Mouse (Mus musculus): ENCODE data around the gene Foxq1. TPM values are rescaled to one million over a fixed set of nuclear protein-coding genes. Genes with fewer than 3 reads are reported as not detected.

Gene Foxq1
- total and polyA plus RNA-seq, 3 experiments = 0.07 to 0.16 (median 0.13) TPM

GRCm38 (mm10) chr13:31547610-31548009 is 8.3 kb upstream of the Foxq1 start:
- intact Hi-C loops (cut with DNase I) = no loop called here
- TF ChIP-seq CTCF (IDR thresholded peaks at IDR 0.05) (no peak), POLR2A (IDR thresholded peaks at IDR 0.05; ENCODE audit: insufficient read depth, low read depth, low read length) (no peak), EP300 (IDR thresholded peaks at IDR 0.05; ENCODE audit: insufficient read depth, low read depth, low read length) (no peak)
- Histone ChIP-seq H3K4me1 (ENCODE audit: control insufficient read depth, insufficient read depth, low read length) (no peaks in the 10 kb centered on the region), H3K4me3 (no peak overlapping the region), H3K9ac (ENCODE audit: low read depth, low read length) (no peak overlapping the region), H3K36me3 (ENCODE audit: control insufficient read depth, insufficient read depth, low read length) (no peaks in the 10 kb centered on the region), H3K79me2 (replicated peaks; ENCODE audit: control insufficient read depth, insufficient read depth, low read length) (no peaks in the 10 kb centered on the region), H3K27me3 (ENCODE audit: control insufficient read depth, insufficient read depth, low read length) (no peaks in the 10 kb centered on the region), H3K27ac (no peak overlapping the region)
- no peak for DNase-seq
- 90% methylated on average over 9 of the region's 9 CpGs for WGBS

DNA sequence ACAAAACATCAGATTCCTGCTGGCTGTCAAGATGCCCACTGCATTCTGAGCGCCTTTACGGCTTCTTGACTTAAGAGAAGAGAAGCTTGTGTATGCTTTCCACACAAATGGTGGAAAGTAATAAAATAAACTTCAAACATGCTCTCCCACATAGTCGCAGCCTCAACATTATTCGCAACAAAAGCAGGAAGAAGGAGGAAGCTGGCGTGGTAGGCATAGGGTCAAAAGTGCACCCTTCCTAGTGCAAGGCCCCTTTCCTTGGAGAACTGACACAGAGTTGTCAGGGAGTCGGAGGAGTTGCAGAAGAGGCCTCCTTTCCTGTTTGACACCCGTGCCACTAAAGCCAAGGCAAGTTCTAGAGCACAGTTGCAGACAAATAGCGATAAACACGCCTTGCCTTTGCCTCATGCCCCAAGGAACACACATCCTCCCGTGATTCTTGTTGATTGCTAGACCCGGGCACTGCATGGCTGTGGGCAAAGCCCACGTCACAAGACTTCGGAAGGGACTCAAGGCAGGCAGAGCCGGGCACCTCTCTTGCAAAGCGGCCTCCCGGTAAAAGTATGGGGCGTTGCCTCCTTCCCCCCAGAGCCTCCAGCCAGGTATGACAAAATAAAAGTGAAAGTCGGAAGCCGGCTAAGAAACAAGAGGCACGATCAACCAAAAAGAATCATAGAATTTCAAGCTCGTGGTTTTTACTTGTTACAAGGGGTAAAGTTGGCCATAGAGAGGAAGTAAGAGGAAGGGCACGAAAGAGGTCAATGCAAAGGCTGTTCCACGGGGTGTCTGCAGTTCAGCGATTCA is 1.2 kb downstream of the Foxq1 start:
- Histone ChIP-seq H3K36me3 (ENCODE audit: control insufficient read depth, insufficient read depth, low read length) (no peaks in the 10 kb centered on the region), H3K4me1 (ENCODE audit: control insufficient read depth, insufficient read depth, low read length) (no peaks in the 10 kb centered on the region), H3K9ac (ENCODE audit: low read depth, low read length) (no peak overlapping the region), H3K4me3 (peak overlapping the region; percentile 55), H3K79me2 (replicated peaks; ENCODE audit: control insufficient read depth, insufficient read depth, low read length) (no peaks in the 10 kb centered on the region), H3K27me3 (ENCODE audit: control insufficient read depth, insufficient read depth, low read length) (peaks cover 23% of the 10 kb centered on the region), H3K27ac (no peak overlapping the region)
- intact Hi-C loops (cut with DNase I) = no loop called here
- TF ChIP-seq CTCF (IDR thresholded peaks at IDR 0.05) (no peak), POLR2A (IDR thresholded peaks at IDR 0.05; ENCODE audit: insufficient read depth, low read depth, low read length) (no peak), EP300 (IDR thresholded peaks at IDR 0.05; ENCODE audit: insufficient read depth, low read depth, low read length) (no peak)
- no peak for DNase-seq
- 14% methylated on average over 24 of the region's 24 CpGs for WGBS

DNA sequence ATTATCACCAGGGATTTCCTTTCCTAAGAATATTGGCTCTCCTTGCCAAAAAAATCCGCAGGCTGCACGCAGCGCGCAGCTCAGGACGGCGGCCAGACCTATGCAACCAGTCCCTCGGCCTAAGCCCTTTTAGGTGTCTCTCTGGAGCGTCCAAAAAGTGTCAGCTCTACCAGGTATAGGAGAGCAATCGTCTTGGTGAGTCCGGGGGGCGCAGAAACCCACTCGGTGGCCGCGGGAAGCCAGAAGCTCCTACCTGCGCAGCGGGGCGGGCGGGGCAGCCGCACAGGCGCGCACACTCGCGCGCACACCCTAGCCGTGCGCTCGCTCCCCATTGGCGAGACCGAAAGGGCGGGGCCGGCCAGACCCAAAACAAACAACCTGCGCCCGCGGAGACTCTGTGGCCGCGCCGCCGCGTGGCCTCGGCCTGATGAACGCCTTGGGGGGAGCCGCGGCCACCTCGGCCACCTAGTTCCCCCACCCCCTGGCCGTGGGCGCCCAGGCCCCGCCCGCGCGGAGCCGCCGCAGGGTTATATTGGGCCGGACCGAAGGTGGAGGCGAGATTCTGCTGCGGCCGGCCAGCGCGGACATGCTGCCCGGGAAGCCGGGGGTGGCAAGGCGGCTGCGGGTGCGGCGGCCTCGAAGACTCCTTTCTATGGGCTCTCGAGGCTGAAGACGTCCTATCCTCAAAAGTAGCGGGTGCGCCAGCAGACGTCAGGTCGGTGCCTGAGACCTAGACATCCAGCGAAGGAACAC is 2.0 kb downstream of the Foxq1 start:
- Histone ChIP-seq H3K36me3 (ENCODE audit: control insufficient read depth, insufficient read depth, low read length) (no peaks in the 10 kb centered on the region), H3K27ac (no peak overlapping the region), H3K9ac (ENCODE audit: low read depth, low read length) (peak overlapping the region; percentile 23), H3K4me1 (ENCODE audit: control insufficient read depth, insufficient read depth, low read length) (no peaks in the 10 kb centered on the region), H3K79me2 (replicated peaks; ENCODE audit: control insufficient read depth, insufficient read depth, low read length) (no peaks in the 10 kb centered on the region), H3K4me3 (peak overlapping the region; percentile 55), H3K27me3 (ENCODE audit: control insufficient read depth, insufficient read depth, low read length) (peaks cover 23% of the 10 kb centered on the region)
- intact Hi-C loops (cut with DNase I) = no loop called here
- WGBS = under 1% methylated on average over 73 of the region's 73 CpGs
- no peak for TF ChIP-seq POLR2A (IDR thresholded peaks at IDR 0.05; ENCODE audit: insufficient read depth, low read depth, low read length)
- no peak for TF ChIP-seq CTCF (IDR thresholded peaks at IDR 0.05)
- no peak for TF ChIP-seq EP300 (IDR thresholded peaks at IDR 0.05; ENCODE audit: insufficient read depth, low read depth, low read length)
- peak; percentile 61 to 66 for DNase-seq

DNA sequence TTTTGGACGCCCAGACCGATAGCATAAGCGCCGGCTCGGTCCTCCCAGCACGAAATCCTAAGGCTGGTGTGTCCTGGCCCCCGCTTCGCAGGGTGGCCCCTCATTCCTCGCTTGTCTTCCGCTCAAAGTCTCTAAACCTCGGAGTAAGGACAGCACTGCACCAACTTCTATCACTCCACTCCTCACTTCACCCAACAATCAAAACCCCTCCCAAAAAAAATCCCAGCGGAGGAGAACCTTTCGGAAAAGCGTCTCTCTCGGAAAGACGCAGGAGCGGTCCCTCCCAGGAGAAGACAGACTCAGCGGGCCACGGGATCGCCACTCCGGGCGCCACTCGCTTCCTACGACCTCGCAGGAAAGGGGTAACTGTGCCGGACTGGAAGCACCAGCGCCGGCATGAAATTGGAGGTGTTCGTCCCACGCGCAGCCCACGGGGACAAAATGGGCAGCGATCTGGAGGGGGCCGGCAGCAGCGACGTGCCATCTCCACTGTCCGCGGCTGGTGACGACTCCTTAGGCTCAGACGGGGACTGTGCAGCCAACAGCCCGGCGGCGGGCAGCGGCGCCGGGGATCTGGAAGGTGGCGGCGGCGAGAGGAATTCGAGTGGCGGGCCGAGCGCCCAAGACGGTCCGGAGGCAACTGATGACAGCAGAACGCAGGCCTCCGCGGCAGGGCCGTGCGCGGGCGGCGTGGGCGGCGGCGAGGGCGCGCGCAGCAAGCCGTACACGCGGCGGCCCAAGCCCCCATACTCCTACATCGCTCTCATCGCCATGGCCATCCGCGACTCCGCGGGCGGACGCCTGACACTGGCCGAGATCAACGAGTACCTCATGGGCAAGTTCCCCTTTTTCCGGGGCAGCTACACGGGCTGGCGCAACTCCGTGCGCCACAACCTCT is 2.8 kb downstream of the Foxq1 start, which contains the start of gene A530084C06Rik:
Gene A530084C06Rik (minus strand): TSS at position 813 of the 898 bp plus-strand sequence.
- DNase-seq = peak; percentile 30 to 46
- under 1% methylated on average over 88 of the region's 88 CpGs for WGBS
- TF ChIP-seq POLR2A (IDR thresholded peaks at IDR 0.05; ENCODE audit: insufficient read depth, low read depth, low read length) (no peak), EP300 (IDR thresholded peaks at IDR 0.05; ENCODE audit: insufficient read depth, low read depth, low read length) (no peak), CTCF (IDR thresholded peaks at IDR 0.05) (no peak)
- H3K36me3 ChIP-seq (ENCODE audit: control insufficient read depth, insufficient read depth, low read length) = no peaks in the 10 kb centered on the region
- peak within 1 kb of the TSS; percentile 39 for H3K9ac ChIP-seq (ENCODE audit: low read depth, low read length)
- no peaks in the 10 kb centered on the region for H3K79me2 ChIP-seq (replicated peaks; ENCODE audit: control insufficient read depth, insufficient read depth, low read length)
- intact Hi-C loops (cut with DNase I) = no loop called here
- peak within 1 kb of the TSS; percentile 55 for H3K4me3 ChIP-seq
- no peaks in the 10 kb centered on the region for H3K4me1 ChIP-seq (ENCODE audit: control insufficient read depth, insufficient read depth, low read length)
- H3K27me3 ChIP-seq (ENCODE audit: control insufficient read depth, insufficient read depth, low read length) = peaks cover 23% of the 10 kb centered on the region
- H3K27ac ChIP-seq = no peak within 1 kb of the TSS

- intact Hi-C loops (cut with DNase I) = no loop called here
- TF ChIP-seq CTCF (IDR thresholded peaks at IDR 0.05) = peak; percentile 91
- no peak for TF ChIP-seq EP300 (IDR thresholded peaks at IDR 0.05; ENCODE audit: insufficient read depth, low read depth, low read length)
- Histone ChIP-seq H3K79me2 (replicated peaks; ENCODE audit: control insufficient read depth, insufficient read depth, low read length) (no peaks in the 10 kb centered on the region), H3K27me3 (ENCODE audit: control insufficient read depth, insufficient read depth, low read length) (peaks cover 23% of the 10 kb centered on the region), H3K9ac (ENCODE audit: low read depth, low read length) (peak overlapping the region; percentile 39), H3K36me3 (ENCODE audit: control insufficient read depth, insufficient read depth, low read length) (no peaks in the 10 kb centered on the region), H3K27ac (no peak overlapping the region), H3K4me1 (ENCODE audit: control insufficient read depth, insufficient read depth, low read length) (no peaks in the 10 kb centered on the region; the same call in 1 of the 2 replicates), H3K4me3 (peak overlapping the region; percentile 55)
- DNase-seq = peak; percentile 52 to 66
- 1% methylated on average over 92 of the region's 92 CpGs for WGBS
Measured at GRCm38 (mm10) chr13:31559419-31560144, 3.6 kb downstream of the Foxq1 start.
